Mouse (Mus musculus): ENCODE measurements at regions not wholly inside any gene's neighbourhood (a gene's known extent, or its start where the extent isn't known, plus 50 kb on each side); places are given as distances from the start of the nearest gene placed in this dataset.

DNA sequence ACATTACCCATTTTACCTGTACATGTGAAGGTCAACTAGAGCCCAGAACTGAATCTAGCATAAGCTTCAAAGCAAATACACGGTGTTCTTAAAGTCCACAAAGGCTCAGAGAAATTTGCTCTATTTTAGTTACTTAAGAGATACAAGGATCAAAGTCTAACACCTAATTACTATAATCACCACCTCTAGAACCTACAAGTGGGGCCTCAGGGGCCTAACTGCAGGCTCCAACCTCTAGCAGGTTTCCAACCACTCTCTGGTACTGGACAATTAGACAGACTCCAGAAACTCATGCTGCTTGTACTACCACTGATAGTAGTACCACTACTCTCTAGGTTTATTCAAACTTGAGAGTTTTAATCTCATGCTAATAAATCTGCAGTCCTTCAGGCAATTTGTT lies 428.7 kb upstream of the Apob start:
- TF ChIP-seq CTCF (IDR thresholded peaks at IDR 0.05; ENCODE audit: insufficient read depth, low read depth, low read length) (no peak), POLR2A (IDR thresholded peaks at IDR 0.05; ENCODE audit: insufficient read depth, low read depth, low read length) (no peak)
